Mouse (Mus musculus): Measurements from ENCODE around the gene Inhba.

Gene Inhba

GRCm38 (mm10) chr13:16023070-16024039 lies 11.7 kb downstream of the Inhba start:
- no peak for DNase-seq (ENCODE audit: low spot score in 2 of 2)

- DNase-seq (ENCODE audit: low spot score in 2 of 2) = no peak
Measured at GRCm38 (mm10) chr13:16030557-16031057, 19.0 kb downstream of the Inhba start.

- DNase-seq (ENCODE audit: low spot score in 2 of 2) = no peak
Measured at GRCm38 (mm10) chr13:16032425-16032824, 20.8 kb downstream of the Inhba start.

DNA sequence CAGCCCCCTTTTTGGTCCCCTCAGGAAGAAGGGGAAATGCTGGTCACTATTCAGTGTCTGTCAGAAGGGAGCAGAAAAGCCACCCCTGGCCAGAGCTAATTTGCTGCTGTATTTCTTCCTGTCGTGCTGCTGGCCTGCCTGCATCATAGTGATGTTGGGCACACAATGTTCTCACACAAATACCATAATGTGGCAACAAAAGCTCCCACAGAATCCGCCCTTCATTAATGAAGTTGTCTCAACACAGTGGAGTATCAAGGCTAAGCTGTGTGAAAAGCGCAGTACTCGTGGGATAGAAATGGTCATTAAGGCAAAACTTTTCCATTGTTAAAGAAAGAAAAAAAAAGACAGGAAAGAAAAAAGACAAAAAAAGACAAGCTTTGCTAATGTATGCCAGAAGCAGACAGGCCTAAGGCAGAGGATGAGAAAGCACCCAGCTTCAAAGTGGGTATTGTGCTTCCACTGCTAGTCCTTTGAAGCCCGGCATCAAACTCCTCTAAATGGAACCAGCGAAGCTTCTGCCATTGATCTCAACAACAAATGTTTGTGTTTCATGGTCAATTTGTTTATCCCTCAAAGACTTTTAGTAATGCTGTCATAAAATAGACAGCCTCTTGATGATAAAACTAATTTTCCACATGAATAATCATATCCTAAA lies 21.4 kb downstream of the Inhba start:
- DNase-seq (ENCODE audit: low spot score in 2 of 2) = no peak

GRCm38 (mm10) chr13:16069079-16069478 lies 57.4 kb downstream of the Inhba start:
- no peak for DNase-seq (ENCODE audit: low spot score in 2 of 2)

GRCm38 (mm10) chr13:16077276-16077675 lies 65.6 kb downstream of the Inhba start:
- no peak for DNase-seq (ENCODE audit: low spot score in 2 of 2)

GRCm38 (mm10) chr13:16078216-16078731 lies 66.6 kb downstream of the Inhba start:
- no peak for DNase-seq (ENCODE audit: low spot score in 2 of 2)

DNA sequence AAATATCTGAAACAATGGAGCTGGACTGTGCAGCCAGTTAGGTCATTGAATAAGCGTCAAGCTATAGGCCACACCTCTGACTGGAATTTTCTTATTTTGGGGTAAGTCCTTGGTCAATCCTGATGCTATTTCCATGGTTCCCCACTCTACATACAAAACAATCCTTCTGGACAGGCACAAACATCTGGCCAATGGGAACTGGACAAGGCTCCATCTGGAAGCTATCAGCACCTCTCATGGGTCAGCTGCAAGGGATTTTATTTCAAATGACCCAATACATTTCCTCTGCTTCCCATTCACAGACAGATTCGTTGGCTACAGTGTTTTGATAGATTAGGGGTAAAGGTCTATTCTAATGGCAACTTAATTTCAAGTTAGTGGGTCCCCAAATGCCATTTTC lies 68.6 kb downstream of the Inhba start:
- no peak for DNase-seq (ENCODE audit: low spot score in 2 of 2)
